Mouse (Mus musculus) kidney, embryonic 16.5 days (tissue): ENCODE results near the gene Mgrn1. TPM values are rescaled to one million over a fixed set of nuclear protein-coding genes. Genes with fewer than 3 reads are reported as not detected.

ENCODE experiments used
- ATAC-seq: fragments of 200-750 bp; cut with Nextera tagmentation; 2 replicates; pipeline ENCODE4 v1.8.0; 2017; ENCODE audit warnings: moderate TSS enrichment; ENCODE audit not compliant: low FRiP score, low TSS enrichment
- H3K27ac ChIP-seq: fragments of 300-500 bp; sonication (generic); 2 replicates; pipeline ENCODE4 v1.5.1; 2014; ENCODE audit warnings: low read length
- H3K27me3 ChIP-seq: fragments of 300-500 bp; sonication (generic); 2 replicates; pipeline ENCODE4 v1.6.1; 2014; ENCODE audit warnings: low read length, control low read depth, mixed read lengths; ENCODE audit not compliant: insufficient read depth
- H3K36me3 ChIP-seq: fragments of 300-500 bp; sonication (generic); 2 replicates; pipeline ENCODE4 v1.6.1; 2014; ENCODE audit warnings: low read length, control low read depth, mixed read lengths; ENCODE audit not compliant: insufficient read depth
- H3K4me1 ChIP-seq: fragments of 300-500 bp; sonication (generic); 2 replicates; pipeline ENCODE4 v1.6.1; 2014; ENCODE audit warnings: low read length, control low read depth, mixed read lengths; ENCODE audit not compliant: insufficient read depth
- H3K4me2 ChIP-seq: fragments of 300-500 bp; sonication (generic); replicated peaks from 2 replicates; pipeline ENCODE4 v1.6.1; 2014; ENCODE audit warnings: low read depth, low read length
- H3K4me3 ChIP-seq: fragments of 300-500 bp; sonication (generic); 2 replicates; pipeline ENCODE4 v1.5.1; 2014; ENCODE audit warnings: mild to moderate bottlenecking, low read length
- H3K9ac ChIP-seq: fragments of 300-500 bp; sonication (generic); replicated peaks from 2 replicates; pipeline ENCODE4 v1.6.1; 2014; ENCODE audit warnings: low read length
- H3K9me3 ChIP-seq: fragments of 300-500 bp; sonication (generic); 2 replicates; pipeline ENCODE4 v1.6.1; 2016; ENCODE audit warnings: low read length, control low read depth
- WGBS: fragments of 180-500 bp; shearing (Covaris S2); extraction: QIAGEN DNeasy Blood & Tissue Kit; methylation state at CpG from one replicate; pipeline ENCODE4 v1.1.7; 2014; 5-methylcytosine and 5-hydroxymethylcytosine counted together
- polyA plus RNA-seq: library from polyadenylated mRNA; unstranded; fragments of >200 nt; fragmentation: Nextera tagmentation; extraction: Ambion mirVana; gene quantifications from 2 replicates; pipeline ENCODE4 v1.2.1, GENCODE M21; 2015

Gene Mgrn1
- polyA plus RNA-seq, 1 experiment from 2014 or later = 113 TPM

DNA sequence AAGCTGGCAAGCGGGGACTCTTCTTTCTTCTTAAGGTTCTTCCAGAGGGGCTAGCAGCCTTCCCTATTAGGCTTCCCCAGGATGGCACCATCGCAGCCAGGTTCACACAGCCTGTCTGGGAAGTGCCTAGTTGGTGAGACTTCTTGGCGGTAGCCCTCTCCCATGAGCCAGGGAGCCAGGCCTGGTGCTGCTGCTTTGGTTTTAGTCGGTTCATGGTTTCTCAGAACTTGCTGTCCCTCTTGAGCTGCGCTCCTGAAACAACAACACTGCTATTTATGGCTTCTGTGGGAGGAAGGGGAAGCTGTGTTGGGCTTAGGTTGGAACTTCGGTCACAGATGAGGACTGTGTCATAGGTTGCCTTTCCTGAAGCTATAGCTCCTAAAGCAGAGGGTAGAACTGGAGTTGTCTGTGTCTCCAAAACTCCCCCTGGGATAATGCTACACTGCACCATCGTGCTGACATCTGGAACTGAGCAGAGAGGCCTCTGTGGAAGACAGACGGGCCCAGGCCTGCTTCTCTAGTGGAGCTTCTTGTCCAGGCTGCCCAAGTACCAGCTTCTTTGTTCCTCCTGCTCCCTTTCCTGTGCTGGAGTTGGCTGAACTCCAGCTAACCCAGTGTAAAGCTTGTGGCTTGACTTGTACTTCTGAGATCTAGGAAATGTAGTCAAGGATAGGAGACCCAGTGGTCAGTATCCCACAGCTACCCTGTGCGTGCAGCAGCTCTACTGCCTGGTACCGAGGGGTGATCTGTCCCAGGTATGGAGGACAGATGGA is 50.1 kb downstream of the Mgrn1 start:
- peaks cover 61% of the 10 kb centered on the region for H3K36me3 ChIP-seq
- H3K9ac ChIP-seq = no peak overlapping the region
- ATAC-seq = no peak
- no peaks in the 10 kb centered on the region for H3K27me3 ChIP-seq
- WGBS = 79% methylated on average over 10 of the region's 10 CpGs
- H3K9me3 ChIP-seq = no peaks in the 10 kb centered on the region
- no peak overlapping the region for H3K4me3 ChIP-seq
- H3K4me2 ChIP-seq = no peak overlapping the region
- H3K4me1 ChIP-seq = peaks cover 11% of the 10 kb centered on the region
- peak overlapping the region; percentile 62; the same call in 1 of the 2 replicates for H3K27ac ChIP-seq

DNA sequence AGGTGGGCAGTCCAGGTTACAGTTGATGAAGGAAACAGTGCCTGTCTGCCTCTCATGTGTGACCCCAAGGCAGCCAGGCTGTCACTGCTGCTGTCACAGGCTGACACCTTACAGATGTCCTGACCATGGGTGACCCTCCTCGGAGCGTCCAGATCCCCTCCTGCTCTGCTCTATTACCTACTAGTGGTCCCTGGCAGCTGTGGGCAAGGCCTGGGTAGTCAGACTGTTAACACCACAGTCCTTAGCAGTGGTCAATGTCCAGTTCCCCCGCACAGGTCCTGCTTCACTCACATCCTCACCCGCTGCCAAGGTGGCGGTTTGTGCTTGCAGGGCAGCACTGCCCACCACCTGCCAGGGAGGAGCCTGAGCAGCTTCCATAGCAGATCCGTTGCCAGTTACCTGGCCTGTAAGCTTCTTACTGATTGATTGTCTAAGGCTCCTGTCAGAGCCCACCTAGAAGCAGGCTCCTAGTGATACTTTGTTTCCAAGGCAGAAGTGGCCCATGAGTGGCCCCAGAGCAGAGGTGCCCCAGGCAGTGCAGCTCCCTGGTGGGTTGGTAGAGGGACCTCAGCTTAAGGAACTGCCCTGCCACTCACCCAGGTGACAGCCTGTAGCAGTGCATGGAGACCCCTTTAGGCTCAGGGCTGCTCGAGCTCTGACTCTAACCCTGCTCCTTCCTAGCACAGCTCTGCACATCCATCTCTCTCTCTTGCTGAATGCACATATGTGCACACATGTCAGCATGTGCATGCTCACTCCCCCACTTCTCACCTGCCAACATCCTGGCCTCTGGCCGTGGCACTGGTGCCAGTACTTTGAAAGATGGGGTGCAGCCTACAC is 51.5 kb downstream of the Mgrn1 start:
- 86% methylated on average over 8 of the region's 8 CpGs for WGBS
- no peak overlapping the region for H3K4me2 ChIP-seq
- no peak overlapping the region for H3K27ac ChIP-seq
- H3K4me3 ChIP-seq = no peak overlapping the region
- H3K36me3 ChIP-seq = peaks cover 67% of the 10 kb centered on the region
- no peak for ATAC-seq
- no peak overlapping the region for H3K9ac ChIP-seq
- no peaks in the 10 kb centered on the region for H3K9me3 ChIP-seq
- H3K27me3 ChIP-seq = no peaks in the 10 kb centered on the region
- H3K4me1 ChIP-seq = peaks cover 11% of the 10 kb centered on the region

DNA sequence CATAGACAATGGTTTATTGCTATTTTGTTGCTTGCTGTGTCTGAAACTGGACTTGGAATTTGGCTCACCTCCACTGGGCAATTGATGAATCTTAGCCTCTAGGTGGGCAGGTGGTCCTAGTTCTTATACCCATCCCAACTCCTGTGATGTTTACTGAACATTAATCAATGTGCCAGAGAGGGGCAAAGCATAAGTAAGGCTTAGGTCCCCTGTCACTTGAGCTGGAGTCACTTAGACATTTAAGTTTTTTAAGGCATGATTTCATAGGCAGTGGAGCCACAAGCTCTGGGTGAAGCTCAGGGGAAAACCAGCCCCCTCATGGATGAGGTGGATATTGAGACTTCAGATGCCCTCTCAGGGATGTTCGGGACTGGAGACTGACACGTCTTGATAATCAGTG is 52.4 kb downstream of the Mgrn1 start, which contains the start of gene Nudt16l1:
Gene Nudt16l1, plus strand, starts transcription at position 301 of the 400 bp plus-strand sequence.
- no peak for ATAC-seq
- Histone ChIP-seq H3K4me1 (peaks cover 11% of the 10 kb centered on the region), H3K27me3 (no peaks in the 10 kb centered on the region), H3K27ac (peak within 1 kb of the TSS; percentile 89), H3K36me3 (peaks cover 68% of the 10 kb centered on the region), H3K4me2 (peak within 1 kb of the TSS; percentile 90), H3K9me3 (no peaks in the 10 kb centered on the region), H3K4me3 (peak within 1 kb of the TSS; percentile 88), H3K9ac (peak within 1 kb of the TSS; percentile 92)
- WGBS = 0% methylated on average over 2 of the region's 2 CpGs

DNA sequence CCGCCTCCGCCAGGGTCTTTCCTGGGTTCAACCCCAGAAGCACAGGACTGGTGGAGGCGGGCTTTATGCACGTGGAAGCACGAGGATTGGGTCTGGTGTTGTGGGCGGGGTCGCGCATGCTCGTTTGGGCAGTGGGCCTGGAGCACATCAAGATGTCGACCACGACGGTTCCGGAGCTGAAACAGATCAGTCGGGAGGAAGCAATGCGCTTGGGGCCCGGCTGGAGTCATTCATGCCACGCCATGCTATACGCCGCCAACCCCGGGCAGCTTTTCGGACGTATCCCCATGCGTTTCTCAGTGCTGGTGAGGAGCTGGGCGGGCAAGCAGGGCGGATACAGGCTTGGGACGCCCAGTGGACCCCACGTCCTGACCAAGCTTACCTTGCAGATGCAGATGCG is 52.9 kb downstream of the Mgrn1 start:
- peak overlapping the region; percentile 88 for H3K4me3 ChIP-seq
- under 1% methylated on average over 28 of the region's 28 CpGs for WGBS
- ATAC-seq = peak; percentile 94
- no peaks in the 10 kb centered on the region for H3K27me3 ChIP-seq
- peak overlapping the region; percentile 90 for H3K4me2 ChIP-seq
- H3K9ac ChIP-seq = peak overlapping the region; percentile 92
- peaks cover 11% of the 10 kb centered on the region for H3K4me1 ChIP-seq
- no peaks in the 10 kb centered on the region for H3K9me3 ChIP-seq
- H3K27ac ChIP-seq = peak overlapping the region; percentile 89
- H3K36me3 ChIP-seq = peaks cover 66% of the 10 kb centered on the region

DNA sequence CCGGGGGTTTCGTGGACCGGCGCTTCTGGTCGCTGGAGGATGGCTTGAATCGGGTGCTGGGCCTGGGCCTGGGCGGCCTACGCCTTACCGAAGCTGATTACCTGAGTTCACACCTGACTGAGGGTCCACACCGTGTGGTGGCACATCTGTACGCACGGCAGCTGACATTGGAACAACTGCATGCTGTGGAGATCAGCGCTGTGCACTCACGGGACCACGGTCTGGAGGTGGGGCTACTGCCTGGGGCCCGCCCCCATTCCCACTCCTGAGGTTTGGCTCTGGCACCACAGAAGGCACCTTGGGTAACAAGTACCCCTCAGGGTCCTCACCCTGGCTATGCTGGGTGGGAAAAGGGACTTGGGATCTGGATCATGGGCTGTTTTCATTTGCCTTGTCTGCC is 53.4 kb downstream of the Mgrn1 start:
- Histone ChIP-seq H3K4me2 (peak overlapping the region; percentile 90), H3K27me3 (no peaks in the 10 kb centered on the region), H3K9ac (peak overlapping the region; percentile 92), H3K9me3 (no peaks in the 10 kb centered on the region), H3K4me3 (peak overlapping the region; percentile 88), H3K4me1 (peaks cover 11% of the 10 kb centered on the region), H3K36me3 (peaks cover 64% of the 10 kb centered on the region), H3K27ac (peak overlapping the region; percentile 89)
- under 1% methylated on average over 16 of the region's 16 CpGs for WGBS
- ATAC-seq = peak; percentile 81

DNA sequence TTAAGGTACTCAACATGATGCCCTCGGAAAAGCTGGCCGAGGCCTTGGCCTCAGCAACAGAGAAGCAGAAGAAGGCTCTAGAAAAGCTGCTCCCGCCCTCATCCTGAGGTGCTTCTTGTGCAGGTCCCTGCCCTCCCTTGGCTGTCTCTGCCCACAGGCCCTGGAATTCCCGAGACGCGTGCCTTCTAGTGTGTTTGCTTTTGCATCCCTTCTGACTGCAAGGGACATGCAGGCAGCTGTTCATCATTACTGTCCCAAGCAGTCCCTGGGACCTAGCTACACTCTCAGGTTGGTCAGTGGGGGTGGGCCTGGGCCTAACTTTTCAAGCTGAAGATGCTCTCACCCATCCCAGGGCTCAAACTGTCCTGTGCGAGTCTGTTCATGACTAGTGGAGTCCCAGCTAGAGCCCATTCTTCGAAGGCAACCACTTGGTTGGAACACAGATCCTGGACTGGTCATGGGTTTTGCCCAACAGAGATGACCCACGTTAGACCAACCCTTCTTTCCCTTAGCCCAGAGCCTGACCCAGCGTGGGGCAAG is 54.3 kb downstream of the Mgrn1 start:
- Histone ChIP-seq H3K4me3 (peak overlapping the region; percentile 88; the same call in 1 of the 2 replicates), H3K9me3 (no peaks in the 10 kb centered on the region), H3K36me3 (peaks cover 57% of the 10 kb centered on the region), H3K9ac (peak overlapping the region; percentile 92; the same call in 1 of the 2 replicates), H3K27me3 (no peaks in the 10 kb centered on the region), H3K4me2 (peak overlapping the region; percentile 90; the same call in 1 of the 2 replicates), H3K4me1 (peaks cover 11% of the 10 kb centered on the region), H3K27ac (no peak overlapping the region)
- 86% methylated on average over 10 of the region's 10 CpGs for WGBS
- ATAC-seq = no peak

DNA sequence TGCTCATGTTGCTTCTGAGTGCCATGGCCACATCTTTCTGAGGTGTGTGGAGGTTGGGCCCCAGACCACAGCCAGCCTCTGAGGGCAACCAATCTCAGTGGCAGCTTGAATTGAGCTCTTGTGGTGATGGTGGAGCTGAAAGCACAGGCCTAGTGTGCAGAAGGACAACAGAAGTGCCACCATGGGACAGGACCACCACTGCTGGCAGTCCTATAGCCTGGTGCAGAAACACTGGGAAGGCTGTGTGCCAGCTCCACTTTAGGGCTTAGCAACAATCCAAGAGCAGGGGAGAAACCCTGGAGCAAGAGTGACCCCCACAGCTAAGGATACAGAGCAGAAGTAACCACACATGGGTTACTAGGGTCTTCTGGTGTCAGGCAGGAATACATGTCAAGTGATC is 55.0 kb downstream of the Mgrn1 start:
- no peak for ATAC-seq
- H3K36me3 ChIP-seq = peaks cover 54% of the 10 kb centered on the region

DNA sequence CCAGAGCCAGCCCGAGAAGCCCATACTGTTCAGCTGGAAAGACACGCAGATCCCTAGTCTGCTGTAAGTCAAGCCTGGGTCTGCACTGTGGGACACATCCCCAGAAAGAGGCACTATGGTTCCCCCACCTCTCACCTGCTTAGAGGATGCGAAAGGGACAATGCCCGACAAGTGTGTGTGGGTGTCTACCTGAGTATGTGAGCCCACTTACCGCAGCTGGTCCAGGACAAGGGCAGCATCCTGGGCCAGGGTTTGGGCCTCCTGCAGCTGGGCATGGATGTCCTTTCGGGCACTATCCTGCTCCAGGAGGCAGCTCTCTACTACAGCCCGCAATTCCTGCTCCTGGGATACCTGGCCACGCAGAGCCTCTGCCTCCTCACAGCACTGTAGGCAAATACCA is 56.8 kb downstream of the Mgrn1 start:
- H3K4me2 ChIP-seq = no peak overlapping the region
- peaks cover 61% of the 10 kb centered on the region for H3K36me3 ChIP-seq
- no peak overlapping the region for H3K9ac ChIP-seq
- H3K4me1 ChIP-seq = peaks cover 11% of the 10 kb centered on the region
- H3K4me3 ChIP-seq = no peak overlapping the region
- H3K9me3 ChIP-seq = no peaks in the 10 kb centered on the region
- H3K27me3 ChIP-seq = no peaks in the 10 kb centered on the region
- WGBS = 91% methylated on average over 8 of the region's 8 CpGs
- H3K27ac ChIP-seq = no peak overlapping the region
- ATAC-seq = no peak

More for the DNA sequence above, 55.0 kb downstream of the Mgrn1 start:
- Histone ChIP-seq H3K27me3 (no peaks in the 10 kb centered on the region), H3K4me3 (no peak overlapping the region), H3K4me2 (no peak overlapping the region), H3K9ac (no peak overlapping the region), H3K9me3 (no peaks in the 10 kb centered on the region), H3K4me1 (peaks cover 11% of the 10 kb centered on the region), H3K27ac (no peak overlapping the region)

DNA sequence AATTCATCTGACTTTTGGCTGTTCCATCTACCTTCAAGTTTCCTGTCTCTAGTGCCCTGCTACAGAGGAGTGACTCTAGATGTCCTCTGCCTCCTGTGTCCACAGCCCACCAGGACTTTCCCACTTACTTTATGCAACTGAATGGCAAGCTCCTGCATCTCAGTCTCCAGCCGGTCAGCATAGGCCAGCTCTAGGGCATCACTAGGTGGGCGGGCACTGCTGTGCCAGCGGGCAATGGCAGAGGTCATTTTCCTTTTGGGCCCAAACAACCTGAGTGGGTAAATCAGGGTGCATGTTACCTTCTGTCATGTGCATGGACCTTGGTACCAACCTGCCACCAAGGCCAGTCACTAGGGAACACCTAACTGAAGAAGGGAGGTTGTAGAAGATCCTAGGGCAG is 57.4 kb downstream of the Mgrn1 start:
- no peak overlapping the region for H3K4me3 ChIP-seq
- no peaks in the 10 kb centered on the region for H3K27me3 ChIP-seq
- H3K4me2 ChIP-seq = no peak overlapping the region
- peaks cover 65% of the 10 kb centered on the region for H3K36me3 ChIP-seq
- no peak overlapping the region for H3K9ac ChIP-seq
- H3K4me1 ChIP-seq = peaks cover 11% of the 10 kb centered on the region
- no peak overlapping the region for H3K27ac ChIP-seq
- no peaks in the 10 kb centered on the region for H3K9me3 ChIP-seq
- 98% methylated on average over 3 of the region's 3 CpGs for WGBS
- no peak for ATAC-seq
